ENCODE assay signal across 8 mouse cellular contexts in the genomic region with DNA sequence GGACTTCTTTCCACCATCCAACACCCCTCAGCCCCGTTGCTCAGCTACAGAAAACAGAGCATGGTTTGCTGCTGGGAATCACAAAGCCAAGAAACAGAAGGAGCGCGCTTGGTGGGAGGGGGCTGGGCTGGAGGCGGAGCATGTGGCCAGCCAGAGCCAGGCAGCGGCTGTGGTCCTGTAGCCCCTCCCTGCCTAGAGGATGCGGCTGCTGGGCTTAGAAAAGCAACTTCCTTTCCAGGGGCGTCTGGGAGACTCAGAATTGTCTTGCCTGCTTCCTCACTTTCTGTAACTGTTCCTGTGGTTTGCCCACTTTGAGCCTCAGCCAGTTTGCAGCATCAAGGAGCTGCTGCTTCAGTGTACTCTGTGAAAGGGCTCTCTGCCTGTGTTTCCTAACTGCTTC. TPM values are rescaled to one million over a fixed set of nuclear protein-coding genes. Genes with fewer than 3 reads are reported as not detected.
DNase-seq lines count a peak whose midpoint lies in the region; ATAC-seq and TF ChIP-seq lines count a peak whose summit lies in the region.

No protein-coding gene starts in this region.

- DNase-seq in spleen, adult 18-20 months = peak; percentile 18 to 37
- no peak for DNase-seq in spleen, adult 12 weeks (ENCODE audit: low spot score)
- peak; percentile 44 for DNase-seq in gastrocnemius, postnatal 25 days
- peak; percentile 58 to 84 for DNase-seq in left cerebral cortex, adult 8-10 months (ENCODE audit: low spot score in 2 of 2)
- DNase-seq in right cerebral cortex, postnatal 25 days = peak; percentile 79

- peak; percentile 72 for ATAC-seq in inflammation-experienced regulatory T-cells, adult 6 months
- ATAC-seq in megakaryocyte, adult 5-6 weeks (ENCODE audit: poor library complexity, severe bottlenecking) = peak; percentile 87

- no peak for TF ChIP-seq CTCF in cortical plate, adult 2 months (IDR thresholded peaks at IDR 0.05; ENCODE audit: extremely low read depth, insufficient read depth, low read length)

- no peak overlapping the region for H3K4me3 ChIP-seq in cortical plate, adult 2 months (ENCODE audit: insufficient read depth, low read length)

- peak; percentile 42; the same call in 1 of the 2 replicates for TF ChIP-seq POLR2A in cortical plate, adult 2 months (IDR thresholded peaks at IDR 0.05; ENCODE audit: extremely low read depth, insufficient read depth, low read length)

- peak overlapping the region; percentile 87 for H3K27ac ChIP-seq in cortical plate, adult 2 months (ENCODE audit: insufficient read depth, low read length)

- H3K4me1 ChIP-seq in cortical plate, adult 2 months (ENCODE audit: control insufficient read depth, insufficient read depth, low read length) = peaks cover 11% of the 10 kb centered on the region

RNA-seq across cellular contexts. Expression of gene T2, which starts 16.0 kb away (rescaled TPM):
- polyA plus RNA-seq in cortical plate, adult 2 months (2012; rRNA removed) = 0.83 and 1.2 TPM in 2 replicates
- total RNA-seq in gastrocnemius, postnatal 25 days (2021) = not detected
- 1 to 10 TPM in 2 of 3 experiments, under 1 TPM in 1; 0.44 to 2.0 (median 1.4) TPM for polyA plus RNA-seq in inflammation-experienced regulatory T-cells, adult 6 months (2017; shearing (Covaris generic))
- 1 to 10 TPM in 2 of 4 experiments, under 1 TPM in 2; 0.44 to 1.3 (median 0.87) TPM for total RNA-seq in left cerebral cortex, adult 8-10 months (2022)
- total RNA-seq in megakaryocyte, adult 5-6 weeks (2015) = not detected in 2 replicates
- total RNA-seq in megakaryocyte, adult 5-6 weeks (2017) = 0.59 TPM in 1 of 2 replicates, not detected in the other

RNA-seq across cellular contexts. Expression of gene Prr18, which starts 34.6 kb away (rescaled TPM):
- 34.3 and 40.8 TPM in 2 replicates for polyA plus RNA-seq in cortical plate, adult 2 months (2012; rRNA removed)
- total RNA-seq in gastrocnemius, postnatal 25 days (2021) = under 1 TPM; 0.08 to 0.10 TPM
- under 1 TPM in 1 of 3 experiments, not detected in 2; 0.25 TPM for polyA plus RNA-seq in inflammation-experienced regulatory T-cells, adult 6 months (2017; shearing (Covaris generic))
- 10 to 100 TPM; 26.4 to 28.5 (median 27.1) TPM for total RNA-seq in left cerebral cortex, adult 8-10 months (2022)
- total RNA-seq in megakaryocyte, adult 5-6 weeks (2015) = 0.04 and 0.16 TPM in 2 replicates
- 0.04 and 0.20 TPM in 2 replicates for total RNA-seq in megakaryocyte, adult 5-6 weeks (2017)

Comparison
In these comparisons a context has a peak if more than half of its experiments do, and no peak if none do; other contexts are left out.
1. RNA of gene Prr18, which starts 34.6 kb away (total RNA-seq): 26.4 to 28.5 TPM in left cerebral cortex, adult 8-10 months; 0.08 to 0.10 TPM in gastrocnemius, postnatal 25 days and 0.04 to 0.20 TPM in megakaryocyte, adult 5-6 weeks; every median in the first group is over 10 times any median in the second.